In genomic region chr6:129112526-129112925, GRCm38 (mm10) we compare ENCODE assay signal across 21 mouse cellular contexts. TPM values are rescaled to one million over a fixed set of nuclear protein-coding genes. Genes with fewer than 3 reads are reported as not detected.
DNase-seq lines count a peak whose midpoint lies in the region; ATAC-seq and TF ChIP-seq lines count a peak whose summit lies in the region.
"Had no signal": no experiment of that assay in that cellular context is flagged by ENCODE, and none has a peak within 500 bp of the region (broad histone marks: within the 10 kb centered on the region; RNA-seq: fewer than 3 reads in every experiment).

No protein-coding gene starts in this region.

- no peak for TF ChIP-seq POLR2A in liver, adult 2 months (IDR thresholded peaks at IDR 0.05; ENCODE audit: extremely low read depth, insufficient read depth, low read length)

- DNase-seq in gastrocnemius, adult 2 months: no peak
- DNase-seq in gastrocnemius, postnatal 10 days: no peak
- peak; percentile 40 for DNase-seq in liver, adult 2 months (ENCODE audit: extremely low read depth, low read depth, low spot score)
- DNase-seq in lung, postnatal 36 days: peak; percentile 42
- no peak for DNase-seq in cerebellum, postnatal 4 days (ENCODE audit: low spot score in 2 of 2)
- no peak for DNase-seq in embryonic facial prominence, embryonic 10.5 days (ENCODE audit: low spot score)
- DNase-seq: cerebellum, adult 9-11 months; right cerebral cortex, postnatal 25 days had no signal

- no peak for ATAC-seq in liver, embryonic 12.5 days
- no peak for ATAC-seq in kidney, embryonic 15.5 days (replicated peaks; ENCODE audit: low FRiP score)
- ATAC-seq: forebrain, embryonic 15.5 days; hindbrain, embryonic 16.5 days; Patski had no signal

- no peak for TF ChIP-seq CTCF in gastrocnemius, adult 2 months (IDR thresholded peaks at IDR 0.05)
- no peak for TF ChIP-seq CTCF in liver, adult 2 months (IDR thresholded peaks at IDR 0.05; ENCODE audit: low read depth, low read length)

- no peak overlapping the region for H3K4me3 ChIP-seq in gastrocnemius, adult 2 months
- H3K4me3 ChIP-seq in liver, adult 2 months (ENCODE audit: insufficient read depth, low read depth, low read length): no peak overlapping the region
- H3K4me3 ChIP-seq in liver, embryonic 12.5 days: no peak overlapping the region
- H3K4me3 ChIP-seq in kidney, embryonic 15.5 days (replicated peaks): no peak overlapping the region
- H3K4me3 ChIP-seq in embryonic facial prominence, embryonic 10.5 days: no peak overlapping the region
- H3K4me3 ChIP-seq: forebrain, embryonic 15.5 days; heart, embryonic 15.5 days; liver, embryonic 15.5 days had no signal

- no peaks in the 10 kb centered on the region for H3K36me3 ChIP-seq in liver, adult 2 months (ENCODE audit: control insufficient read depth, insufficient read depth, low read length)
- no peaks in the 10 kb centered on the region for H3K36me3 ChIP-seq in liver, embryonic 12.5 days
- no peaks in the 10 kb centered on the region for H3K36me3 ChIP-seq in kidney, embryonic 15.5 days
- no peaks in the 10 kb centered on the region for H3K36me3 ChIP-seq in embryonic facial prominence, embryonic 10.5 days (replicated peaks)
- H3K36me3 ChIP-seq: forebrain, embryonic 15.5 days; heart, embryonic 15.5 days; liver, embryonic 15.5 days had no signal

- no peak overlapping the region for H3K4me2 ChIP-seq in liver, embryonic 12.5 days
- no peak overlapping the region for H3K4me2 ChIP-seq in kidney, embryonic 15.5 days
- H3K4me2 ChIP-seq: forebrain, embryonic 15.5 days; heart, embryonic 15.5 days; liver, embryonic 15.5 days had no signal

- no peaks in the 10 kb centered on the region for H3K27me3 ChIP-seq in liver, adult 2 months (ENCODE audit: control insufficient read depth, insufficient read depth, low read length)
- no peaks in the 10 kb centered on the region for H3K27me3 ChIP-seq in liver, embryonic 12.5 days (replicated peaks)
- H3K27me3 ChIP-seq in kidney, embryonic 15.5 days: no peaks in the 10 kb centered on the region
- H3K27me3 ChIP-seq in embryonic facial prominence, embryonic 10.5 days (replicated peaks; ENCODE audit: low read depth, poor library complexity, severe bottlenecking): no peaks in the 10 kb centered on the region
- H3K27me3 ChIP-seq: forebrain, embryonic 15.5 days; heart, embryonic 15.5 days; liver, embryonic 15.5 days; Patski had no signal

- no peaks in the 10 kb centered on the region for H3K9me3 ChIP-seq in liver, embryonic 12.5 days (replicated peaks)
- no peaks in the 10 kb centered on the region for H3K9me3 ChIP-seq in kidney, embryonic 15.5 days (replicated peaks)
- no peaks in the 10 kb centered on the region for H3K9me3 ChIP-seq in embryonic facial prominence, embryonic 10.5 days
- H3K9me3 ChIP-seq: forebrain, embryonic 15.5 days; heart, embryonic 15.5 days; liver, embryonic 15.5 days had no signal

- 14% methylated on average over 1 of the region's 1 CpGs for WGBS in liver, adult 2 months
- WGBS in liver, embryonic 12.5 days (ENCODE audit: insufficient replicate concordance): 31% methylated on average over 1 of the region's 1 CpGs
- 59% methylated on average over 1 of the region's 1 CpGs for WGBS in kidney, embryonic 15.5 days
- WGBS in embryonic facial prominence, embryonic 10.5 days: 89% methylated on average over 1 of the region's 1 CpGs

- H3K4me1 ChIP-seq in liver, adult 2 months (ENCODE audit: control insufficient read depth, insufficient read depth, low read length): peaks cover 3% of the 10 kb centered on the region; the same call in 1 of the 2 replicates
- no peaks in the 10 kb centered on the region; the same call in 1 of the 2 replicates for H3K4me1 ChIP-seq in liver, embryonic 12.5 days
- H3K4me1 ChIP-seq in kidney, embryonic 15.5 days: no peaks in the 10 kb centered on the region
- no peaks in the 10 kb centered on the region for H3K4me1 ChIP-seq in embryonic facial prominence, embryonic 10.5 days
- H3K4me1 ChIP-seq: forebrain, embryonic 15.5 days; heart, embryonic 15.5 days; liver, embryonic 15.5 days had no signal

- H3K9ac ChIP-seq in liver, adult 2 months (ENCODE audit: low read depth, low read length): no peak overlapping the region
- H3K9ac ChIP-seq in liver, embryonic 12.5 days: no peak overlapping the region
- no peak overlapping the region for H3K9ac ChIP-seq in kidney, embryonic 15.5 days
- H3K9ac ChIP-seq: forebrain, embryonic 15.5 days; heart, embryonic 15.5 days; liver, embryonic 15.5 days had no signal

- intact Hi-C loops in gastrocnemius, adult 2 months (cut with DNase I): no loop called here

- peak overlapping the region; percentile 75 for H3K27ac ChIP-seq in gastrocnemius, adult 2 months
- no peak overlapping the region for H3K27ac ChIP-seq in liver, adult 2 months (replicated peaks; ENCODE audit: insufficient read depth, low read depth, low read length)
- no peak overlapping the region for H3K27ac ChIP-seq in liver, embryonic 12.5 days
- peak overlapping the region; percentile 56; the same call in 1 of the 2 replicates for H3K27ac ChIP-seq in kidney, embryonic 15.5 days
- no peak overlapping the region for H3K27ac ChIP-seq in embryonic facial prominence, embryonic 10.5 days (replicated peaks)
- H3K27ac ChIP-seq: forebrain, embryonic 15.5 days; heart, embryonic 15.5 days; kidney, postnatal 0 days; liver, embryonic 15.5 days had no signal

- H3K79me2 ChIP-seq in liver, adult 2 months (ENCODE audit: control insufficient read depth, insufficient read depth, low read length): no peaks in the 10 kb centered on the region

RNA-seq across cellular contexts. Expression of gene Clec2e, which starts 11.8 kb away (rescaled TPM):
- under 1 TPM; 0.11 to 0.23 TPM for total RNA-seq in gastrocnemius, adult 2 months (2021)
- under 1 TPM; 0.47 to 0.92 TPM for total RNA-seq in gastrocnemius, postnatal 10 days (2021)
- not detected in 2 replicates for total RNA-seq in liver, adult 2 months (2014; rRNA removed)
- 0.06 TPM in 1 of 2 replicates, not detected in the other for polyA plus RNA-seq in liver, adult 2 months (2012; rRNA removed)
- polyA plus RNA-seq in liver, embryonic 12.5 days (2016; fragmentation: Nextera tagmentation; extraction: Ambion mirVana): not detected in 2 replicates
- polyA plus RNA-seq in kidney, embryonic 15.5 days (2015; fragmentation: Nextera tagmentation; extraction: Ambion mirVana): 0.06 TPM in 1 of 2 replicates, not detected in the other
- not detected in 2 replicates for polyA plus RNA-seq in embryonic facial prominence, embryonic 10.5 days (2016; fragmentation: Nextera tagmentation; extraction: Ambion mirVana)
- total RNA-seq: layer of hippocampus, postnatal 10 days; left cerebral cortex, postnatal 36 days; megakaryocyte-erythroid progenitor cell, adult 5-6 weeks; midbrain, postnatal 0 days had no signal
- polyA plus RNA-seq: forebrain, embryonic 15.5 days; heart, embryonic 15.5 days; hindbrain, embryonic 16.5 days; kidney, postnatal 0 days; liver, embryonic 15.5 days; midbrain, postnatal 0 days; neural tube, embryonic 11.5 days; Patski had no signal

Comparison
In these comparisons a context has a peak if more than half of its experiments do, and no peak if none do; other contexts are left out.
1. DNase-seq: peak in liver, adult 2 months (single experiment) and lung, postnatal 36 days (single experiment); none in gastrocnemius, adult 2 months (single experiment), gastrocnemius, postnatal 10 days (single experiment), cerebellum, postnatal 4 days (0 of 2) and embryonic facial prominence, embryonic 10.5 days (single experiment).
2. H3K27ac ChIP-seq: peak in gastrocnemius, adult 2 months (single experiment) and kidney, embryonic 15.5 days (single experiment); none in liver, adult 2 months (single experiment), liver, embryonic 12.5 days (single experiment) and embryonic facial prominence, embryonic 10.5 days (single experiment).